Mouse (Mus musculus) urinary bladder, postnatal 10 days (tissue): Measurements from ENCODE around the gene Ilk.

Source experiments
- DNase-seq: peaks from one replicate; pipeline ENCODE4 v3.0.0; 2022; ENCODE audit warnings: low spot score

The Ilk gene

DNA sequence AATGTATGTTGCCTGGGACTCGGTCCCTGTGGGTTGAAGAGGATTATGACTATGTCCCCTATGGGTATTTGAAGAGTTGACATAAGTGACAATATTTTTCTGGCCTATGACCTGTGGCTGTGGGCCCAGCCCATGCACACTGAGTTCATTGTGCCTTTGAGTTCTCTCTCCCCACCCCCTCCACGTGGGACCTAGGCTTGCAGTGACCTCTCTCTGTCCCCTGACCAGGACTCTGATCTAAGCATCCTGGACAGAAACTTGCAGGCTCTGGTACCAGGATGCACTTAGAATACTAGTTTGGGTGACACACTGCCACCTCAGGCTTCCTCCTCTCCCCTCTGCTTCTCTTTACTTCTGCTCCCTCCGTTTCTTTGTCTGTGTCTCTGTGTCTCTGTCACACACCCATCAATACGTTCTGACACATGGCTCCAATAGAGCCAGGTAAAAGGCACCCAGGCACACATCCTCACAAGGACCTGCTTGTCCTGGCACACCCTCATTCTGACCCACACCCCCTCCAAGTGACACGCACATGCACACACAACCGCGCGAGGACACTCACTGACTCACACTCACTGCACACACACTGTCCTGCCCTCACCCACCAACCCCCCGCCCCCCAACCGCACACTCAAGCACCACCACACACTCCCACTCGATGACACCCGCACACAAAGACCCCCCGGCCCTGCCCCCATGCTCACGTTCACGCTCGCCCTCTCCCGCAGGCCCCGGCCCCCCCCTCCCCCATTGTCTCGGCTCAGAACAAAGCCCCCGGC is 50.3 kb downstream of the Ilk start:
- DNase-seq: no peak

- no peak for DNase-seq
These were observed 51.1 kb downstream of the Ilk start, which contains the start of gene Dchs1 for GRCm38 (mm10) chr7:105787285-105788140. Gene Dchs1 (minus strand): TSS chr7:105787654.

GRCm38 (mm10) chr7:105791147-105791546 is 54.8 kb downstream of the Ilk start:
- DNase-seq: no peak
